Mouse (Mus musculus): ENCODE data around the gene Anxa6. TPM values are rescaled to one million over a fixed set of nuclear protein-coding genes. Genes with fewer than 3 reads are reported as not detected.

Anxa6 gene
- polyA plus RNA-seq, 1 experiment from 2014 or later, result 415 TPM

- H3K4me1 ChIP-seq (replicated peaks; ENCODE audit: control insufficient read depth, insufficient read depth, low read length), result peaks cover 8% of the 10 kb centered on the region
- 90% methylated on average over 2 of the region's 2 CpGs for WGBS
Measured at GRCm38 (mm10) chr11:54976351-54976750, 56.9 kb downstream of the Anxa6 start.

DNA sequence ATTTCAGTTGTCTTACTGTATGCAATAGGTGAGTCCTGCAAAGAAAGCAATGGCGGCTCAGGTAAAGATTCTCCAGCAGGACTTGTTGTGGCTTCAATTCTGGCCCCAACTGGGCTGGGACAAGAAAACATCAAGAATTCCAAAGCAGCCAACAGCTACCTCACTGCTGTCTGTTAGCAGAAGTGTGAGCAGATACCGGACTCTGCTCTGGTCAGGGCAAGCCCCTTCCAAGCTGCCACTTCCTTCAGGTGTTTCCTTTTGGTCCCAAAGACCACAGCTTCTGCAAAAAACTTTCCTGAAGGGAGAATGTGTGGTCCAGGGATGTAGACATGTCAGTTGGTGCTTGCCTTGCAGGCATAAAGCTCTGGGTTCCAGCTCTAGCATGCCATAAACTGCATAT is 57.5 kb downstream of the Anxa6 start:
- peaks cover 14% of the 10 kb centered on the region for H3K36me3 ChIP-seq (ENCODE audit: control insufficient read depth, insufficient read depth, low read length)
- H3K9ac ChIP-seq (ENCODE audit: low read length), result no peak overlapping the region
- H3K9me3 ChIP-seq (ENCODE audit: control insufficient read depth, low read length), result no peaks in the 10 kb centered on the region
- no peak for ATAC-seq (ENCODE audit: low read depth)
- no peak overlapping the region for H3K4me3 ChIP-seq (ENCODE audit: low read length)
- no peak overlapping the region for H3K4me2 ChIP-seq (ENCODE audit: low read depth, low read length)
- 83% methylated on average over 2 of the region's 2 CpGs for WGBS
- peaks cover 8% of the 10 kb centered on the region for H3K4me1 ChIP-seq (replicated peaks; ENCODE audit: control insufficient read depth, insufficient read depth, low read length)
- H3K27me3 ChIP-seq (ENCODE audit: control insufficient read depth, insufficient read depth, low read depth, low read length), result no peaks in the 10 kb centered on the region
- H3K27ac ChIP-seq (ENCODE audit: low read length), result no peak overlapping the region

More at GRCm38 (mm10) chr11:54976351-54976750, 56.9 kb downstream of the Anxa6 start:
- ATAC-seq (ENCODE audit: low read depth), result no peak
- no peaks in the 10 kb centered on the region for H3K9me3 ChIP-seq (ENCODE audit: control insufficient read depth, low read length)
- H3K36me3 ChIP-seq (ENCODE audit: control insufficient read depth, insufficient read depth, low read length), result peaks cover 16% of the 10 kb centered on the region
- no peak overlapping the region for H3K4me2 ChIP-seq (ENCODE audit: low read depth, low read length)
- no peaks in the 10 kb centered on the region for H3K27me3 ChIP-seq (ENCODE audit: control insufficient read depth, insufficient read depth, low read depth, low read length)
- no peak overlapping the region for H3K27ac ChIP-seq (ENCODE audit: low read length)
- no peak overlapping the region for H3K4me3 ChIP-seq (ENCODE audit: low read length)
- no peak overlapping the region for H3K9ac ChIP-seq (ENCODE audit: low read length)

GRCm38 (mm10) chr11:54975340-54975739 is 57.9 kb downstream of the Anxa6 start:
- Histone ChIP-seq H3K36me3 (ENCODE audit: control insufficient read depth, insufficient read depth, low read length) (peaks cover 12% of the 10 kb centered on the region), H3K4me3 (ENCODE audit: low read length) (no peak overlapping the region), H3K27ac (ENCODE audit: low read length) (no peak overlapping the region), H3K4me2 (ENCODE audit: low read depth, low read length) (no peak overlapping the region), H3K9me3 (ENCODE audit: control insufficient read depth, low read length) (no peaks in the 10 kb centered on the region), H3K27me3 (ENCODE audit: control insufficient read depth, insufficient read depth, low read depth, low read length) (no peaks in the 10 kb centered on the region), H3K4me1 (replicated peaks; ENCODE audit: control insufficient read depth, insufficient read depth, low read length) (peaks cover 8% of the 10 kb centered on the region), H3K9ac (ENCODE audit: low read length) (no peak overlapping the region)
- 75% methylated on average over 5 of the region's 5 CpGs for WGBS
- no peak for ATAC-seq (ENCODE audit: low read depth)

DNA sequence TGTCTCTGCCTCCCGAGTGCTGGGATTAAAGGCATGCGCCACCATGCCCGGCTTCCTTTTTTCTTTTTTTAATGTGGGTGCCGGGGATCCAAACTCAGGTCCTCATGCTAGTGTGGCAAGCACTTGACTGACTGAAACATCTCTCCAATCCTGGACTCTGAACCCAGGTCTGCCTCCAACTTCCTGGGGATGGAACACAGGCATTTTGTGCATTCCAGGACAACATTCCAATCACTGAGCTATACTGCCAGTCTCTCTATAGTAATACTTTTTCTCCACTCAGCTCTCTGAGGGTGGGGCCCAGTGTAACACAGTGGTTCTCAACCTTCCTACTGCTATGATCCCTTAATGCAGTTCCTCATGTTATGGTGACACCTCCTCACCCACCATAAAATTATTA is 58.6 kb downstream of the Anxa6 start:
- H3K27ac ChIP-seq (ENCODE audit: low read length), result no peak overlapping the region
- no peak overlapping the region for H3K9ac ChIP-seq (ENCODE audit: low read length)
- H3K36me3 ChIP-seq (ENCODE audit: control insufficient read depth, insufficient read depth, low read length), result peaks cover 9% of the 10 kb centered on the region
- peaks cover 8% of the 10 kb centered on the region for H3K4me1 ChIP-seq (replicated peaks; ENCODE audit: control insufficient read depth, insufficient read depth, low read length)
- no peak overlapping the region for H3K4me3 ChIP-seq (ENCODE audit: low read length)
- H3K27me3 ChIP-seq (ENCODE audit: control insufficient read depth, insufficient read depth, low read depth, low read length), result no peaks in the 10 kb centered on the region
- no peak for ATAC-seq (ENCODE audit: low read depth)
- H3K4me2 ChIP-seq (ENCODE audit: low read depth, low read length), result no peak overlapping the region
- no peaks in the 10 kb centered on the region for H3K9me3 ChIP-seq (ENCODE audit: control insufficient read depth, low read length)
- WGBS, result 83% methylated on average over 4 of the region's 4 CpGs

GRCm38 (mm10) chr11:54973481-54974212 is 59.6 kb downstream of the Anxa6 start:
- H3K27ac ChIP-seq (ENCODE audit: low read length), result no peak overlapping the region; the same call in 1 of the 2 replicates
- no peak overlapping the region for H3K4me3 ChIP-seq (ENCODE audit: low read length)
- WGBS, result 38% methylated on average over 8 of the region's 8 CpGs
- H3K36me3 ChIP-seq (ENCODE audit: control insufficient read depth, insufficient read depth, low read length), result peaks cover under 1% of the 10 kb centered on the region
- peaks cover 8% of the 10 kb centered on the region for H3K4me1 ChIP-seq (replicated peaks; ENCODE audit: control insufficient read depth, insufficient read depth, low read length)
- peak; percentile 75 for ATAC-seq (ENCODE audit: low read depth)
- H3K9ac ChIP-seq (ENCODE audit: low read length), result peak overlapping the region; percentile 48; the same call in 1 of the 2 replicates
- no peaks in the 10 kb centered on the region for H3K9me3 ChIP-seq (ENCODE audit: control insufficient read depth, low read length)
- H3K27me3 ChIP-seq (ENCODE audit: control insufficient read depth, insufficient read depth, low read depth, low read length), result no peaks in the 10 kb centered on the region
- 0 out of 2 replicates have a peak overlapping the region, but pooled peaks have one; percentile 12 for H3K4me2 ChIP-seq (ENCODE audit: low read depth, low read length)

GRCm38 (mm10) chr11:54972789-54973188 is 60.5 kb downstream of the Anxa6 start:
- WGBS, result 51% methylated on average over 6 of the region's 6 CpGs

GRCm38 (mm10) chr11:54972049-54972723 is 61.1 kb downstream of the Anxa6 start:
- Histone ChIP-seq H3K4me3 (ENCODE audit: low read length) (no peak overlapping the region), H3K36me3 (ENCODE audit: control insufficient read depth, insufficient read depth, low read length) (no peaks in the 10 kb centered on the region), H3K4me2 (ENCODE audit: low read depth, low read length) (no peak overlapping the region), H3K27me3 (ENCODE audit: control insufficient read depth, insufficient read depth, low read depth, low read length) (no peaks in the 10 kb centered on the region), H3K27ac (ENCODE audit: low read length) (no peak overlapping the region), H3K9ac (ENCODE audit: low read length) (no peak overlapping the region), H3K4me1 (replicated peaks; ENCODE audit: control insufficient read depth, insufficient read depth, low read length) (peaks cover 8% of the 10 kb centered on the region), H3K9me3 (ENCODE audit: control insufficient read depth, low read length) (no peaks in the 10 kb centered on the region)
- 25% methylated on average over 4 of the region's 4 CpGs for WGBS
- ATAC-seq (ENCODE audit: low read depth), result no peak

More at GRCm38 (mm10) chr11:54972789-54973188, 60.5 kb downstream of the Anxa6 start:
- Histone ChIP-seq H3K27me3 (ENCODE audit: control insufficient read depth, insufficient read depth, low read depth, low read length) (no peaks in the 10 kb centered on the region), H3K4me2 (ENCODE audit: low read depth, low read length) (no peak overlapping the region), H3K9me3 (ENCODE audit: control insufficient read depth, low read length) (no peaks in the 10 kb centered on the region), H3K4me1 (replicated peaks; ENCODE audit: control insufficient read depth, insufficient read depth, low read length) (peaks cover 8% of the 10 kb centered on the region), H3K36me3 (ENCODE audit: control insufficient read depth, insufficient read depth, low read length) (no peaks in the 10 kb centered on the region), H3K27ac (ENCODE audit: low read length) (no peak overlapping the region), H3K4me3 (ENCODE audit: low read length) (no peak overlapping the region), H3K9ac (ENCODE audit: low read length) (no peak overlapping the region)
- ATAC-seq (ENCODE audit: low read depth), result no peak

DNA sequence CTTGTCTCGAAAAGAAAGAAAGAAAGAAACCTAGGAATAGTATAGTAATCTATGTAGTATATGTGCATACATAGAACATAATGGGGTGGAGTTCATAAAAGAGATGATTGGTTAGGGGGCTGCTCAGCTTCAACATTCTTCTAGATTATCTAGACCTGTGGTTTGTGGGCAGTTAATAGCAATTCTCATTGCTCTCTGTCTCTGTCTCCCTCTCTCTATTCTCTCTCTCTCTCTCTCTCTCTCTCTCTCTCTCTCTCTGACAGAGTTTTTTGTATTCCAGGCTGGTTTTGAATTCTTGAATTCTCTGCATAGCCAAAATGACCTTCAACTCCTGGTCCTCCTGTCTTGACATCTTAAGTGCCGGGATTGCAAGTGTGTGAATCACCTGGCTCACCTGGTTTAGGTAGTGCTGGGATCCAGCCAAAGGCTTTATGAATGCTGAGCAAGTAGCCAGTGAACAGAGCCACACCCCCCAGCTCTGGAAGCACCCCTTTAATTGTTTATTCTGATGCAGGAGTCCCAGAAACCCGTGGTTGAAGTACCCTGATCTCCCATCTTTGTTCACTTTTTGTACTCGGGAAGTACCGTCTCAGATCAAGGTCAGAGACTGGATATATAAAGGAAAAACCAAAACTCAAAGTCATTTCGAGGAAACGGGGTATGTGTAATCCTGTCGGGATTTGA is 61.7 kb downstream of the Anxa6 start:
- Histone ChIP-seq H3K9me3 (ENCODE audit: control insufficient read depth, low read length) (no peaks in the 10 kb centered on the region), H3K27ac (ENCODE audit: low read length) (no peak overlapping the region), H3K36me3 (ENCODE audit: control insufficient read depth, insufficient read depth, low read length) (no peaks in the 10 kb centered on the region), H3K4me1 (replicated peaks; ENCODE audit: control insufficient read depth, insufficient read depth, low read length) (peaks cover 8% of the 10 kb centered on the region), H3K4me3 (ENCODE audit: low read length) (no peak overlapping the region), H3K27me3 (ENCODE audit: control insufficient read depth, insufficient read depth, low read depth, low read length) (no peaks in the 10 kb centered on the region), H3K4me2 (ENCODE audit: low read depth, low read length) (no peak overlapping the region), H3K9ac (ENCODE audit: low read length) (no peak overlapping the region)
- no peak for ATAC-seq (ENCODE audit: low read depth)
- WGBS, result 46% methylated on average over 8 of the region's 8 CpGs

DNA sequence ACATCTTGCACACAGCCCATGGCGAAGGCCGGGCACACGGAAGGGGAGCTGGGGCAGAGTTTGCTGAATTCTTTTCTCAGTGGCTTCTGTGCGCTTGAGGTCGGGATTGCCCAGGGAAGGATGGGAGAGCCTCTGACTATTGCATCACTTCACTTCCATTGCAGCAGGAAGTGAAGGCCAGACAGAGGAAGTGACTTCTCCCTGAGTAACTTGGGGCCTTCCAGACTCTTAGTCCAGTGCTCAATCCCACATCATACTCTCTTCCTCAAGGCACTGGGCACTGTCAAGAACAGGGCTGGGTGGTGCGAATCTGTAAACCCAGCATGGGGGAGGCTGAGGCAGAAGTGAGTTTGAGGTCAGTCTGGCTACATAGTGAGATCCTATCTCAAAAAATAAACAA is 68.0 kb downstream of the Anxa6 start:
- WGBS, result 68% methylated on average over 6 of the region's 6 CpGs
- Histone ChIP-seq H3K36me3 (ENCODE audit: control insufficient read depth, insufficient read depth, low read length) (no peaks in the 10 kb centered on the region), H3K9ac (ENCODE audit: low read length) (no peak overlapping the region), H3K4me1 (replicated peaks; ENCODE audit: control insufficient read depth, insufficient read depth, low read length) (peaks cover 6% of the 10 kb centered on the region; the same call in 1 of the 2 replicates), H3K27me3 (ENCODE audit: control insufficient read depth, insufficient read depth, low read depth, low read length) (no peaks in the 10 kb centered on the region), H3K27ac (ENCODE audit: low read length) (no peak overlapping the region), H3K4me2 (ENCODE audit: low read depth, low read length) (no peak overlapping the region), H3K4me3 (ENCODE audit: low read length) (no peak overlapping the region), H3K9me3 (ENCODE audit: control insufficient read depth, low read length) (no peaks in the 10 kb centered on the region)
- ATAC-seq (ENCODE audit: low read depth), result no peak

All from lung, embryonic 16.5 days (tissue).